Mouse (Mus musculus): Measurements from ENCODE around the gene Slc16a12. TPM values are rescaled to one million over a fixed set of nuclear protein-coding genes. Genes with fewer than 3 reads are reported as not detected.
A peak's percentile ranks its signal among the peaks of the same experiment; 100 is the strongest.

Gene Slc16a12
- 0.68 and 1.2 TPM in 2 replicates for polyA plus RNA-seq (2011; ENCODE audit: insufficient read depth, insufficient read length, low read depth, missing spikeins)

GRCm38 (mm10) chr19:34746688-34747504, at the start of gene Slc16a12:
Slc16a12 (minus strand) TSS chr19:34747289.
- Histone ChIP-seq H3K4me3 (ENCODE audit: low read depth, low read length) (peak within 1 kb of the TSS; percentile 71), H3K4me1 (ENCODE audit: control insufficient read depth, insufficient read depth, low read length) (no peaks in the 10 kb centered on the region), H3K9me3 (replicated peaks; ENCODE audit: control insufficient read depth, insufficient read depth, low read length, poor library complexity, severe bottlenecking) (no peaks in the 10 kb centered on the region), H3K36me3 (ENCODE audit: control insufficient read depth, insufficient read depth, low read length, poor library complexity, severe bottlenecking) (no peaks in the 10 kb centered on the region), H3K27me3 (ENCODE audit: control insufficient read depth, insufficient read depth, low read length, poor library complexity, severe bottlenecking) (peaks cover 11% of the 10 kb centered on the region), H3K27ac (ENCODE audit: insufficient read depth, low read length) (no peak within 1 kb of the TSS), H3K9ac (ENCODE audit: low read depth, poor library complexity, severe bottlenecking) (peak within 1 kb of the TSS; percentile 77)
- TF ChIP-seq CTCF (IDR thresholded peaks at IDR 0.05; ENCODE audit: low read depth, low read length) (no peak), POLR2A (IDR thresholded peaks at IDR 0.05; ENCODE audit: insufficient read depth, low read length) (no peak), EP300 (IDR thresholded peaks at IDR 0.05; ENCODE audit: insufficient read depth, low read depth, low read length) (no peak)

GRCm38 (mm10) chr19:34796396-34796795, 49.3 kb upstream of the Slc16a12 start:
- no peak overlapping the region for H3K4me3 ChIP-seq (ENCODE audit: low read depth, low read length)
- H3K9me3 ChIP-seq (replicated peaks; ENCODE audit: control insufficient read depth, insufficient read depth, low read length, poor library complexity, severe bottlenecking), result no peaks in the 10 kb centered on the region
- no peak overlapping the region for H3K9ac ChIP-seq (ENCODE audit: low read depth, poor library complexity, severe bottlenecking)
- H3K36me3 ChIP-seq (ENCODE audit: control insufficient read depth, insufficient read depth, low read length, poor library complexity, severe bottlenecking), result no peaks in the 10 kb centered on the region
- no peaks in the 10 kb centered on the region for H3K4me1 ChIP-seq (ENCODE audit: control insufficient read depth, insufficient read depth, low read length)
- TF ChIP-seq POLR2A (IDR thresholded peaks at IDR 0.05; ENCODE audit: insufficient read depth, low read length) (no peak), CTCF (IDR thresholded peaks at IDR 0.05; ENCODE audit: low read depth, low read length) (no peak), EP300 (IDR thresholded peaks at IDR 0.05; ENCODE audit: insufficient read depth, low read depth, low read length) (no peak)
- H3K27me3 ChIP-seq (ENCODE audit: control insufficient read depth, insufficient read depth, low read length, poor library complexity, severe bottlenecking), result no peaks in the 10 kb centered on the region
- no peak overlapping the region for H3K27ac ChIP-seq (ENCODE audit: insufficient read depth, low read length)

GRCm38 (mm10) chr19:34782491-34782890, 35.4 kb upstream of the Slc16a12 start:
- H3K27me3 ChIP-seq (ENCODE audit: control insufficient read depth, insufficient read depth, low read length, poor library complexity, severe bottlenecking), result no peaks in the 10 kb centered on the region
- TF ChIP-seq CTCF (IDR thresholded peaks at IDR 0.05; ENCODE audit: low read depth, low read length), result no peak
- TF ChIP-seq POLR2A (IDR thresholded peaks at IDR 0.05; ENCODE audit: insufficient read depth, low read length), result no peak
- no peaks in the 10 kb centered on the region for H3K9me3 ChIP-seq (replicated peaks; ENCODE audit: control insufficient read depth, insufficient read depth, low read length, poor library complexity, severe bottlenecking)
- H3K27ac ChIP-seq (ENCODE audit: insufficient read depth, low read length), result no peak overlapping the region
- no peaks in the 10 kb centered on the region for H3K36me3 ChIP-seq (ENCODE audit: control insufficient read depth, insufficient read depth, low read length, poor library complexity, severe bottlenecking)
- H3K4me3 ChIP-seq (ENCODE audit: low read depth, low read length), result no peak overlapping the region
- H3K4me1 ChIP-seq (ENCODE audit: control insufficient read depth, insufficient read depth, low read length), result no peaks in the 10 kb centered on the region
- no peak overlapping the region for H3K9ac ChIP-seq (ENCODE audit: low read depth, poor library complexity, severe bottlenecking)

- Histone ChIP-seq H3K4me1 (ENCODE audit: control insufficient read depth, insufficient read depth, low read length) (no peaks in the 10 kb centered on the region), H3K9ac (ENCODE audit: low read depth, poor library complexity, severe bottlenecking) (no peak overlapping the region), H3K27me3 (ENCODE audit: control insufficient read depth, insufficient read depth, low read length, poor library complexity, severe bottlenecking) (no peaks in the 10 kb centered on the region), H3K36me3 (ENCODE audit: control insufficient read depth, insufficient read depth, low read length, poor library complexity, severe bottlenecking) (no peaks in the 10 kb centered on the region), H3K27ac (ENCODE audit: insufficient read depth, low read length) (no peak overlapping the region), H3K4me3 (ENCODE audit: low read depth, low read length) (no peak overlapping the region), H3K9me3 (replicated peaks; ENCODE audit: control insufficient read depth, insufficient read depth, low read length, poor library complexity, severe bottlenecking) (no peaks in the 10 kb centered on the region)
- TF ChIP-seq POLR2A (IDR thresholded peaks at IDR 0.05; ENCODE audit: insufficient read depth, low read length) (no peak), CTCF (IDR thresholded peaks at IDR 0.05; ENCODE audit: low read depth, low read length) (no peak), EP300 (IDR thresholded peaks at IDR 0.05; ENCODE audit: insufficient read depth, low read depth, low read length) (no peak)
These were observed 31.9 kb upstream of the Slc16a12 start for GRCm38 (mm10) chr19:34778993-34779392.

GRCm38 (mm10) chr19:34778098-34778497, 31.0 kb upstream of the Slc16a12 start:
- Histone ChIP-seq H3K9ac (ENCODE audit: low read depth, poor library complexity, severe bottlenecking) (no peak overlapping the region), H3K9me3 (replicated peaks; ENCODE audit: control insufficient read depth, insufficient read depth, low read length, poor library complexity, severe bottlenecking) (no peaks in the 10 kb centered on the region), H3K27me3 (ENCODE audit: control insufficient read depth, insufficient read depth, low read length, poor library complexity, severe bottlenecking) (no peaks in the 10 kb centered on the region), H3K4me3 (ENCODE audit: low read depth, low read length) (no peak overlapping the region), H3K36me3 (ENCODE audit: control insufficient read depth, insufficient read depth, low read length, poor library complexity, severe bottlenecking) (no peaks in the 10 kb centered on the region), H3K27ac (ENCODE audit: insufficient read depth, low read length) (no peak overlapping the region), H3K4me1 (ENCODE audit: control insufficient read depth, insufficient read depth, low read length) (no peaks in the 10 kb centered on the region)
- no peak for TF ChIP-seq EP300 (IDR thresholded peaks at IDR 0.05; ENCODE audit: insufficient read depth, low read depth, low read length)
- no peak for TF ChIP-seq POLR2A (IDR thresholded peaks at IDR 0.05; ENCODE audit: insufficient read depth, low read length)
- TF ChIP-seq CTCF (IDR thresholded peaks at IDR 0.05; ENCODE audit: low read depth, low read length), result no peak

- H3K4me1 ChIP-seq (ENCODE audit: control insufficient read depth, insufficient read depth, low read length), result no peaks in the 10 kb centered on the region
- H3K4me3 ChIP-seq (ENCODE audit: low read depth, low read length), result no peak overlapping the region
- no peaks in the 10 kb centered on the region for H3K36me3 ChIP-seq (ENCODE audit: control insufficient read depth, insufficient read depth, low read length, poor library complexity, severe bottlenecking)
- H3K27me3 ChIP-seq (ENCODE audit: control insufficient read depth, insufficient read depth, low read length, poor library complexity, severe bottlenecking), result no peaks in the 10 kb centered on the region
- no peak overlapping the region for H3K27ac ChIP-seq (ENCODE audit: insufficient read depth, low read length)
- no peaks in the 10 kb centered on the region for H3K9me3 ChIP-seq (replicated peaks; ENCODE audit: control insufficient read depth, insufficient read depth, low read length, poor library complexity, severe bottlenecking)
- TF ChIP-seq CTCF (IDR thresholded peaks at IDR 0.05; ENCODE audit: low read depth, low read length) (no peak), EP300 (IDR thresholded peaks at IDR 0.05; ENCODE audit: insufficient read depth, low read depth, low read length) (no peak), POLR2A (IDR thresholded peaks at IDR 0.05; ENCODE audit: insufficient read depth, low read length) (no peak)
- no peak overlapping the region for H3K9ac ChIP-seq (ENCODE audit: low read depth, poor library complexity, severe bottlenecking)
These were observed 25.7 kb upstream of the Slc16a12 start for GRCm38 (mm10) chr19:34772775-34773174.

Measured in ES-Bruce4 (cell line).